Mouse (Mus musculus) E14TG2a.4 (cell line): ENCODE measurements around the gene Slc26a1.

ENCODE experiments used
- CTCF ChIP-seq: conservative IDR thresholded peaks from 2 replicates; pipeline ENCODE4 v1.5.1; 2014; ENCODE audit warnings: low read length
- POU5F1 ChIP-seq: IDR thresholded peaks from 2 replicates; pipeline ENCODE4 v1.6.1; 2014; ENCODE audit warnings: low read length, borderline replicate concordance

- TF ChIP-seq CTCF (peak; percentile 24), POU5F1 (no peak)
Measured at GRCm38 (mm10) chr5:108671757-108672156, 3.6 kb downstream of the Slc26a1 start.
